Mouse (Mus musculus): ENCODE measurements around the gene Slc44a1.

DNA sequence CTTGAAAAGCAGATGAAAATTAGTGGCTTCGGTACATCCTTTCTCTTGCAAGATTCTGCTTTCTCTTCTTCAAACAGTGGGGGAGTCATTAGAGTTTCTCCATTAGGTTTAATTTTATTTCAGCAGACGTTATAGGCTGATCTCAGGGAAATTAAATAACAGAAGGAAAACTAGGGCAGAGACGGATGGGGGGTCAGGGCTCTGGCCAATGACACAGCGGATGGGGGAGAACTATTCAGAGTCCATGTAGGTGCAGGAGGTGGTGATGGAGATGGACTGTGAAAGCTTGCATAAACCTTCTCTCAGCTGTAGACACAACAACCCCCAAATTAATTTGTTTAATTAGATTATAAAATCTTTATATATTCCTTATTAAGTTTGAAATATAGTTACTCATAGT, 20.8 kb downstream of the Slc44a1 start:
- no peak for TF ChIP-seq POLR2A (IDR thresholded peaks at IDR 0.05; ENCODE audit: insufficient read depth, low read depth, low read length)
- no peak for TF ChIP-seq CTCF (IDR thresholded peaks at IDR 0.05; ENCODE audit: insufficient read depth, low read depth, low read length)
